Mouse (Mus musculus) ES-E14 (cell line): ENCODE results near the gene Hvcn1.

Source experiments
- CHD2 ChIP-seq: IDR thresholded peaks from 2 replicates; pipeline ENCODE4 v1.6.1; 2014; ENCODE audit warnings: mild to moderate bottlenecking, low read depth, low read length, inconsistent platforms
- HCFC1 ChIP-seq: IDR thresholded peaks from 2 replicates; pipeline ENCODE4 v1.6.1; 2012; ENCODE audit warnings: low read length, inconsistent platforms, borderline replicate concordance; ENCODE audit not compliant: insufficient read depth
- MAFK ChIP-seq: IDR thresholded peaks from 2 replicates; pipeline ENCODE4 v1.6.1; 2014; ENCODE audit warnings: mild to moderate bottlenecking, low read depth, low read length, inconsistent platforms; ENCODE audit not compliant: insufficient read depth
- ZC3H11A ChIP-seq: IDR thresholded peaks from 2 replicates; pipeline ENCODE4 v1.6.1; 2012; ENCODE audit warnings: low read depth, mild to moderate bottlenecking, inconsistent platforms, low read length, borderline replicate concordance
- ZNF384 ChIP-seq: IDR thresholded peaks from 2 replicates; pipeline ENCODE4 v1.6.1; 2012; ENCODE audit warnings: low read depth, low read length, inconsistent platforms

- TF ChIP-seq MAFK (no peak), ZC3H11A (no peak), CHD2 (no peak), HCFC1 (no peak), ZNF384 (no peak)
These were observed 57.6 kb downstream of the Hvcn1 start, which contains the start of gene Tctn1 for GRCm38 (mm10) chr5:122263933-122264905.
